Mouse (Mus musculus): ENCODE measurements around the gene Kdm4d.
"Not testable (repeated sequence)": the region's sequence is repeated elsewhere in the genome, so short reads cannot be mapped to it uniquely, and the experiment has no call there.

Kdm4d gene

GRCm38 (mm10) chr9:14456320-14456719 lies 44.0 kb downstream of the Kdm4d start:
- DNase-seq (ENCODE audit: low read depth in 1 of 2, low spot score in 2 of 2): no peak

GRCm38 (mm10) chr9:14451120-14451519 lies 49.2 kb downstream of the Kdm4d start:
- DNase-seq (ENCODE audit: low read depth in 1 of 2, low spot score in 2 of 2): not testable (repeated sequence)

- not testable (repeated sequence) for DNase-seq (ENCODE audit: low read depth in 1 of 2, low spot score in 2 of 2)
Observed at GRCm38 (mm10) chr9:14447086-14447485, 53.2 kb downstream of the Kdm4d start.

GRCm38 (mm10) chr9:14440347-14440746 lies 59.9 kb downstream of the Kdm4d start:
- DNase-seq (ENCODE audit: low read depth in 1 of 2, low spot score in 2 of 2): no peak

- DNase-seq (ENCODE audit: low read depth in 1 of 2, low spot score in 2 of 2): no peak
Observed at GRCm38 (mm10) chr9:14433252-14433939, 66.9 kb downstream of the Kdm4d start.

Measured in monocyte, adult 2 months (primary cell).